Mouse (Mus musculus): ENCODE measurements around the gene Relt.
"Not testable (repeated sequence)": the region's sequence is repeated elsewhere in the genome, so short reads cannot be mapped to it uniquely, and the experiment has no call there.

The Relt gene

DNA sequence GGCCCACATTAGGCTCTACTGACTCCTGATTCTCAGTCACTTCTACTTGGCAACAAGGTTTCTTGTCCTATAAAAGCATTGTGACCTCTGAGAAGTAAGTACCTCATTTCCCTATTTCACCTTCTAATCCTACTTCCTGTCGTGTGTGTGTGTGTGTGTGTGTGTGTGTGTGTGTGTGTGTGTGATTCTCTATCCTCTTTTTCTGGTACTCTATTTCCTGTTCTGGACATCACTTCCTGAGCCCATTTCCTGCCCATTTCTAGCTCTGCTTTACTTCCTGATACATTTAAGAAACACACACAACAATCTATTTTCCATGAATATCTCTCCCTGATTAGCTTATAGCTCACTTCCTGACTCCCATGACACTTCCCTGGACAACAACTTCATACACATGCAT lies 12.6 kb upstream of the Relt start:
- DNase-seq (ENCODE audit: low spot score) = no peak

DNA sequence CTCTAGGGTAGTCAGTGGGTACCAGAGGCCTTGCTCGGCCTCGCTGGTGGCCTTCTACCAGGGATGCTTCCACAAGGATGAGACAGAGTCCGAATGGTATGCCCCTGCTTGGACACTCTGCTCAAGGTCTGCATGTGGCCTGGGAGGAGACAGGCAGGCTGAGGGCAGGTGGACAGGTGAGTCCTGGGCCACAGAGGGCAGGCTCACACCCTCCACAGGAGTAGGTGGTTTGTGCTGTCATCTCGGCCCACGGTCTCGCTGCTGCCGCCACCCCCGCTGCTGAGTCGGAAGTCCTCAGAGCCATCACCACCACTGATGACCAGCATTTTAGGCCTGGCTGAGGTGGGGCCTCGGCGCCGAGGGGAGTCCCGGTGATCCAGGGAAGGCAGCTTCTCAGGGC lies 10.0 kb upstream of the Relt start:
- no peak for DNase-seq (ENCODE audit: low spot score)

DNA sequence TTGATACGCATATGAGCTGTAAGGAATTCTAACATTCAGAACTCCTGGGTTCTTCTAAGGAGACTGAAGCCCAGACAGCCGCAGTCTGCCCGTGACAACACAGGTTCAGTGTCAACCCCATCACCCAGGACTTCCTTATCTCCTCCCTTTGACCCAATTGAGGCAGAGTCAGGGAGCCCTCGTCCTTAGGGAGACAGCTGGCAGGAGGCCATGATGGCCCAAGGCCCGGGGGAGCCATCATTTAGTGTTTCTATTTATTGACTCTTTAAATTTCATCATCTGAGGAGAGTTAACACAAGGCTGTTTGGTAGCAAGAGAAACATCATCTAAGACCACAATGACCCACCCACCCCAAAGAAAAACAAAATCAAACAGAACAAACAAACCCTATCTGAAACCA lies 8.6 kb upstream of the Relt start:
- DNase-seq (ENCODE audit: low spot score) = no peak

GRCm38 (mm10) chr7:100871355-100871754 lies 8.1 kb upstream of the Relt start:
- DNase-seq (ENCODE audit: low spot score) = no peak

DNA sequence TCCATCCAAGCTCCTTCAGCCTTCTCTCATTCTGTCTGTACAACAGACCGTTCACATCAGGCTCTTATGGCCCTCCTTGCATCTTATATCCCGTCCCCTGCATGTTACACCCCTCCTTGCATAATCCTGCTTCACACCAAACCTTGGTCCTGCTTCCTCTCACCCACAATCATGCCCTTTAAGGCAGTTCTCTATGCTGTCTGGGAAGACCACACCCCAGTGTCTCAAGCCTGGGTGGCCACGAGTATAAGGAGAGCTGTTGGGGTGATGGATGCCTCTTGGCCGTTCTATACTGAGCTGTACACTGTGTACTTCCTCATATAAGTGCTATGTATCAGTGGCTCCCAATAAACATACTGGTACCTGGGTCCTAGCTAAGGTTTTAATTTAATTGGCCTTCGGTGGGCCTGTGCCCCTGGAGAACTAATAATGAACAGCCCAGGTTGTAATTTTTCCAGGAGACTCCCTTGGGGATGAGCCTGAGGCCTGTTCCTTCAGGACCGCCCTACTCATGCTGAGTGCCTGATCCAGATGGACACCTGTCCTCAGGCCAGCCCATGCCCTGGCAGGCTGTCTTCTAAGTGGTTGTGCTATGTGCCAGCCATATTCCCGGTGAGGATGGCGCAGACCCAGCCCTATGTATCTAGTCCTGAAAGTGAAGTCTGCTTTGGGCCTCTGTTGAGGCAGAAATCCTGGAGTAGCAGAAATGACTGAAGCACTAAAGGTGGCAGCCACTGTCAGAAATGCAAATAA lies 6.8 kb upstream of the Relt start:
- DNase-seq (ENCODE audit: low spot score) = no peak

- no peak for DNase-seq (ENCODE audit: low spot score)
Measured at GRCm38 (mm10) chr7:100868551-100868950, 5.3 kb upstream of the Relt start.

DNA sequence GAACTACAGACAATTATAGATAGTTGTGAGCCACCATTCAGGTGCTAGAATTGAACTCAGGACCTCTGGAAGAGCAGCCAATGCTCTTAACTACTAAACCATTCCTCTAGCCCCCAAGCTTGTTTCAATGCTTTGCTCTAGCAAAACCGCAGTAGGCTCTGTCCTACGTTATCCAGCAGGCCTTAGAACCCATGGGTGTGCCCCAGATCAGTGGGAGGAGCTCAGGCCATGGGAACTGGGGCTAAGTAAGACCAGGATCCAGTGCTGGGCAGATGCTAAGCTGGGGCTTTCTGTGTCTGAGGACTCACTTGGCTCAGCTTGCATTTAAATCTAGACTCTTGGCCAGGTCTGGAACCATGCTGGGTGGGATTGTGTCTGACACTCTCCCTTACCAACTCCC lies 4.3 kb upstream of the Relt start:
- no peak for DNase-seq (ENCODE audit: low spot score)

DNA sequence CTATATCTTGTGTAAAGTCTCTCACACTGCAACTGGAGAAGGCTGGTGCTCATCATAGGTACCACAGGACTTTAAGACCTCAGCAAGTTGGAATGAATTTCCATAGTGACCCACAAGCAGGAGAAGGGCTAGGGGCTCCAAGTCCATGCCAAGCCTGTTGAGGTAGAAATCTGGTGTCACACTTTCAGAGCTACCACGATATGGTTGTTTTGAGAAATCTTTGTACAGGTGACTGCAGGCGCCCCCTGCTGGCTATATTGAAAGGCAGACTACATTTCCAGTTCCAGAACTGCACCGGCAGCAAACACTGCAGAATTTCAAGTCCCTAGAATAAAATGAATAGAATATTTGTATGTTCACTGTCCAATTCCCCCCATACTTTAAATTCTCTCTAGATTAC lies 3.4 kb upstream of the Relt start:
- no peak for DNase-seq (ENCODE audit: low spot score)

DNA sequence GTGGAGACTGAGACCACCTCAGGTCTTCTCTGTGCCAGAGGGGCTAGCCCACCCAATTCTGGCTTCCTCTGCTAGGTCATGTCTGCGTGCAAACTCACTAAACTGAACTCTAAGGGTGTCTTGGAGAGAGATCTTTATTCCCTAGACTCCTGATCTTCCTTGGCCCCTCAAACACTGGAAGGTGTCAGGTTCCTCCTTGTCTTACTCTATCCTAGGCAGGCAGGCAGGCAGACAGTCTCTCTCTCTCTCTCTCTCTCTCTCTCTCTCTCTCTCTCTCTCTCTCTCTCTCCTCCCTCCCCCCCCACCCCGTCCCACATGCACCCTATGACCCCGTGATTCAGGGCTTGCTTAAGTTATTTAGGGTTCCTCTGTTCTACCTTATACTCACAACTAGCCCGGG lies 893 bp downstream of the Relt start:
- no peak for DNase-seq (ENCODE audit: low spot score)

- no peak for DNase-seq (ENCODE audit: low spot score)
Measured at GRCm38 (mm10) chr7:100861209-100861608, 2.0 kb downstream of the Relt start.

GRCm38 (mm10) chr7:100860450-100860849 lies 2.8 kb downstream of the Relt start:
- DNase-seq (ENCODE audit: low spot score) = no peak

GRCm38 (mm10) chr7:100855795-100856573 lies 7.3 kb downstream of the Relt start:
- no peak for DNase-seq (ENCODE audit: low spot score)

DNA sequence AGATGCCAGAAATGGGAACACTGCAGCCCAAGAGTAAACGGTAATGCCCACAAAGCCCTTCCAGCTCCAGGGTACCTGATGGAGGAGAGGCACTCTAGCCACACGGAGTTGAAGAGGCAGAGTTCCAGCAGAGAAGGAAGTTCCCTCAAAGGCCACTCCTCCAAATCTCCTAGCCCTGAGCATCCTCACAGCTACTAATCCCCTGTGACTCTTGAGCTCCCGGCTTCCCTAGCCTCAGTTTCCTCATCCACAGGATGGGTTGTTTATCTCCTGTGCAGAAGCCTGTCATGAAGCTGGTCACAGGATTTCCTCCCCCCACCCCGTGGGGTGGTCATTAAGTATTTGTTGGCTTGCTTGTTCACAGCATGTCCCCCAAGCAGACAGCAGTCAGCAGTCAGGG lies 7.9 kb downstream of the Relt start:
- DNase-seq (ENCODE audit: low spot score) = no peak

- no peak for DNase-seq (ENCODE audit: low spot score)
Measured at GRCm38 (mm10) chr7:100854861-100855260, 8.4 kb downstream of the Relt start.

DNA sequence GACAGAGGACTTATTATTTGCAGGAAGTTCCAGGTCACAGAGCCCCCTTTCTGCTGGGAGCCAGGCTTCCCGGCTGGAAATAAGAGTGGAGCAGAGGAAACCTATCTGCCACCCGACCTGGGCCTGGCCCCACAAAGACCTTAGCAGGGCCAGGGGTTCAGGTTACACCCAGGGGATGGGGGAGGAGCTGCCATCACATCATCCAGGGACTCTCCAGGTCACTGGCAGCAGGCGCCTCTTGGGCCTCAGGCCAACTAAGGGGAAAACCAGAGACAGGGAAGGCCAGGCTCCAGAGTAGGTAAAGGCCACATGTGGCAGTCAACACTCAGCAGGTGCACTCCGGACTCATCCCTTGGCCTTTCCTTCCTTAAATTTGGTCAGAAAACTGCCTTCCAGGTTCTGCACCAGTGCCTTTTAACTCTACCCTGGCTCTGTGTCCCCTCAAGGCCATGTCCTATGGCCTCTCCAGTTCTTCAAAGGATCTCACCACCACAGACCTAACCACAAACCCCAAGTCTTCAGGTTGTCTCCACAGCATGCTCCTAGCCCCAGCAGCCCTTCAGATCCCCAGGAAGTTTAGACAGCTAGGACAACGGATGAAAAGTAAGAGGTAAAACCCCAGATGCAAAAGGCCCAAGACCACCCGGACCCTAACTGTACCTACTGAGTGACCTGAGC lies 9.0 kb downstream of the Relt start:
- DNase-seq (ENCODE audit: low spot score) = no peak

DNA sequence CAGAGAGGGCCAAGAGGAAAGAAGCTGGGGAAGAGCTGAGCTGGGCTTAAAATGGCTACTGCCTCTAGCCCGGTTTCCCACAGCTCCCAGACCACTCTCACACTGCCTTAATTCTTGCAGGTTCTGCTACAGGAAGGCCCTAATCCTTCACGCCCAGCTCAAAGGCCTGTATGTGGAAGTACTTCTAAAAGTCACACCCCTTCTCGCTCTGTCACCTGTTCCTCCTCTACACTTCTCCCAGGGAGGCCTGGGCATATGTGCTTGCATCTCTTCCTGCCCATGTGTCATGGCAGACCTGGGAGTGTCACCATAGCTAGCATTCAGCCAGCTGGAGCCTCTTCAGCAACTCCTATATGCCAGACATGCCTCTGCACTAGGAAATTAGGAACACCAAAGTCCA lies 9.8 kb downstream of the Relt start:
- DNase-seq (ENCODE audit: low spot score) = no peak

DNA sequence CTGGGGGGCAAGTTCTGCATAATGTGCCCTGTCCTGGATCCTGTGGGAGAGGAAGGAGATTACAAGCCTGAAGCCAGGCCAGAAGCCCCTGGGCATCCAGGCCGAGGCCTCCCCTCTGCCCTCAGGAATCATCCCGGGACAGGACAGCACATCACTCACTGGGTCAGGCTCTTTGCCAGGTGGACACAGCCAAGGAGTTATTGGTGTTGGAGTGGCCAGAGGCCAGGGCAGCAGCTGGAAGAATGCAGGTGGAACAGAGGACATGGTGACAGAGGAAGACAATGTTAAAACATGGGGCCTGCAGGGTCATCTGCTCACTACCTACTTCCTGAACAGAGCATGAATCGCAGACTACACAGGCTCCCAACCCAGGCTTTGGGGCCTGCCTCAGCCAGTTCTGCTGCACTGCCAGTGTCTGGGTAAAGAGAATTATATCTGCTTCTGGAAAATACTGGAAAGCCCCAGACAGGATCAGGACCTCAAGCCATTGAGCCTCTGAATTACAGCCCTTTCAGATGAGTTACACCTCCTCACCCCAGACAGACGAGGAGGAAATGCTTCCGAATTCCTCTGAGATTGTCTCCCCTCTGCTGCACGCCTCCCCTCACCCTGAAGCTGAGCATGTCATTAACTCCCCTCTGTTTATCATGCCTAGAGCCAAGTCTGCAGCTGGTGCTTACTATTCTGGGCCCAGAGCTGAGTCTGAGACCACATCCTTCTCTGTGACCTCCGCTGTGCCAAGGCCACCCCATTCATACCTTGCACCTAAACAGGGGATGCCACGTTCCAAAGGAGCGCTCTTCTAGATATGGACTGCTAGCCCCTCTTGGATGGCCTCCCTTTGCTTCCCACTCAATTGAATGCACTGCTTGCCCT lies 11.5 kb downstream of the Relt start:
- no peak for DNase-seq (ENCODE audit: low spot score)

DNA sequence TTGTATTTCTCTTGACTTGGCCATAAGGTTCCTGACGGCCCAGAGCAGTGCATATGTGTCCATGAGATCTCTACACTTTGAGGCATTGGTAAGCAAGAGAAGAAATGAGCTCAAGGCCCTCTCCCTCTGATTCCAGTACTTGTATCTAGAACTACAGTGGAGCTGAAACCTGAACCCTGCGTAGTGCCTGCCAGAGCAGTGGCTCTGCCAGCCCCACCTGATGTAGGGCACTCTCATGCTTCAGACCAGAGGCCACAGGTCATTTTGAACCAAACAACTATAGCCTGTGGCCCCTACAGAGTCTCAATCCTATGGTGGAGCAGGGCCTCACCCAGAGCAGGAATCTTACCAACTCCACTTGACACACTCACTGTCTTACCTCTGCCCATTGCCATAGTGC lies 13.7 kb downstream of the Relt start:
- no peak for DNase-seq (ENCODE audit: low spot score)

DNA sequence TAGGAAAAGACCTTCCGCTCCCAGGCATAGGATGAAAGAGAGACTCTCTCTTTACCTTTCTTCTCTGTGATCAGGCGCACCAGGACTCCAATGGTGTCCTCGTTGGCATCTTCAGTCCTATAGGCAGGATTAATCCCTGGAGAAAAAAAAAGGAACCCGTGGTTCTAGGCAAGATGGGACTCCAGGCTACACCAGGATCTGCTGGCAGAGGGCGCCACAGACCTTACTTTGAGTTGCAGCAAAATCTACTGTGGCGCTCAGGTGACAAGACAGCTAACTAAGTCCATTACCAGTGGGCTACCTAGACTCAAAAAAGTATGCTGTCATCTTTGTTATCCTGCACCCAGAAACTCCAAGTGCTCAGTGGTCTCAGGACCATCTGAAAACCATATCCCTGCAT lies 14.5 kb downstream of the Relt start:
- DNase-seq (ENCODE audit: low spot score) = no peak

DNA sequence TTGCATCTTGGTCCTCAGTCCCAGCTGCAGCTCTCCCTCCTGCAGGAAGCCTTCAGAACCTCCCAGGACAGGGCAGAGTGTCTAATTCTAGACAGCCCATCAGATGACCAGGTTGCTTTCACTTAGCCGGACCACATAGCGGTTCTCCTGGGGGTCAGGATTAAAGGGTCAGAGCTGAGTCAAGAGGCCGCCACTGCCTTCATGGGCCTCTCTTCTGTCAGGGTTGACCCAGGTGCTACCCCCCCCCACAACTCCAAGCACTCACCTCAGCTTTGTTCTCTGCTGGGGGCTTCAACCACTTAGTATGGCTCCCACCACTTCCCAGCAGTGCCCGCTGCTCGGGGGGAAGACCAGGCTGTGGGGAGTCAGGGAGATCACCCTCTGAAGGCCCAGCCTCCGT lies 16.1 kb downstream of the Relt start:
- DNase-seq (ENCODE audit: low spot score) = no peak

- DNase-seq (ENCODE audit: low spot score) = not testable (repeated sequence)
Measured at GRCm38 (mm10) chr7:100846033-100846432, 17.2 kb downstream of the Relt start.

- no peak for DNase-seq (ENCODE audit: low spot score)
Measured at GRCm38 (mm10) chr7:100845412-100845811, 17.8 kb downstream of the Relt start.
